Mouse (Mus musculus) CH12.LX (cell line): ENCODE measurements around the gene Grm8. TPM values are rescaled to one million over a fixed set of nuclear protein-coding genes. Genes with fewer than 3 reads are reported as not detected.
A peak's percentile ranks its signal among the peaks of the same experiment; 100 is the strongest.

Source experiments
- DNase-seq: peaks from one replicate; pipeline ENCODE4 v3.0.0-alpha.2; 2013; ENCODE audit errors: extremely low read depth
- H3K27ac ChIP-seq: 2 replicates; pipeline ENCODE4 v1.5.1; 2012; ENCODE audit warnings: low read depth, mild to moderate bottlenecking, control low read depth, moderate library complexity; ENCODE audit not compliant: insufficient read depth
- H3K27me3 ChIP-seq: replicated peaks from 2 replicates; pipeline ENCODE3; 2012; ENCODE audit warnings: inconsistent platforms
- H3K36me3 ChIP-seq, 2 experiments: replicated peaks in 1 of 2; 2 replicates each; pipeline versions ENCODE3 to v1.6.1; 2012; ENCODE audit warnings: inconsistent platforms in 1 of 2, low read length in 1 of 2, mild to moderate bottlenecking in 1 of 2, mixed read lengths in 1 of 2, moderate library complexity in 1 of 2; ENCODE audit not compliant: control insufficient read depth in 1 of 2, insufficient read depth in 1 of 2
- H3K4me1 ChIP-seq, 2 experiments: 2 replicates each; pipeline ENCODE4 v1.6.1; 2012; ENCODE audit warnings: inconsistent platforms in 1 of 2, moderate library complexity in 1 of 2; ENCODE audit not compliant: insufficient read depth in 2 of 2, control insufficient read depth in 1 of 2
- H3K4me2 ChIP-seq: 2 replicates; pipeline ENCODE4 v1.6.1; 2012; ENCODE audit warnings: low read depth, mild to moderate bottlenecking, control low read depth; ENCODE audit not compliant: poor library complexity, insufficient read depth, severe bottlenecking
- H3K4me3 ChIP-seq, 3 experiments: fragments of 150-350 bp in 1 of 3; sonication (generic) in 1 of 3; replicated peaks in 1 of 3; 2 replicates each; pipeline versions ENCODE3 to v1.5.1; 2011 to 2012; ENCODE audit warnings: low read depth in 2 of 3, low read length in 2 of 3, mild to moderate bottlenecking in 2 of 3, moderate library complexity in 2 of 3, control low read depth in 1 of 3, improper control_type of control experiment in 1 of 3, inconsistent platforms in 1 of 3, mixed read lengths in 1 of 3; ENCODE audit not compliant: poor library complexity in 1 of 3
- H3K79me2 ChIP-seq: replicated peaks from 2 replicates; pipeline ENCODE4 v1.6.1; 2012; ENCODE audit warnings: mild to moderate bottlenecking, moderate library complexity; ENCODE audit not compliant: control insufficient read depth, poor library complexity, insufficient read depth, severe bottlenecking; ENCODE audit errors: extremely low read depth
- H3K9ac ChIP-seq: 2 replicates; pipeline ENCODE4 v1.6.1; 2012; ENCODE audit warnings: low read depth, mild to moderate bottlenecking, control low read depth, moderate library complexity; ENCODE audit not compliant: insufficient read depth
- H3K9me3 ChIP-seq: replicated peaks from 2 replicates; pipeline ENCODE3; 2012; ENCODE audit warnings: low read length, inconsistent platforms, mixed read lengths
- BHLHE40 ChIP-seq: IDR thresholded peaks from 2 replicates; pipeline ENCODE4 v1.6.1; 2011; ENCODE audit warnings: mild to moderate bottlenecking, low read depth, low read length, improper control_type of control experiment
- CHD1 ChIP-seq: IDR thresholded peaks from 2 replicates; pipeline ENCODE4 v1.6.1; 2012; ENCODE audit warnings: low read depth, low read length, improper control_type of control experiment, inconsistent platforms
- CHD2 ChIP-seq: IDR thresholded peaks from 2 replicates; pipeline ENCODE4 v1.6.1; 2011; ENCODE audit warnings: low read length, improper control_type of control experiment
- CTCF ChIP-seq, 2 experiments: IDR thresholded peaks in 1 of 2; conservative IDR thresholded peaks in 1 of 2; 2 replicates each; pipeline ENCODE4 v1.5.1; 2011 to 2012; ENCODE audit warnings: low read depth in 2 of 2, low read length in 2 of 2, improper control_type of control experiment in 1 of 2, inconsistent platforms in 1 of 2, mild to moderate bottlenecking in 1 of 2, moderate library complexity in 1 of 2
- E2F4 ChIP-seq: IDR thresholded peaks from 2 replicates; pipeline ENCODE4 v1.6.1; 2011; ENCODE audit warnings: low read depth, low read length, improper control_type of control experiment; ENCODE audit not compliant: insufficient replicate concordance
- EP300 ChIP-seq: IDR thresholded peaks from 2 replicates; pipeline ENCODE4 v1.6.1; 2011; ENCODE audit warnings: low read length, improper control_type of control experiment
- ETS1 ChIP-seq: conservative IDR thresholded peaks from 2 replicates; pipeline ENCODE4 v1.6.1; 2012; ENCODE audit warnings: low read depth, mild to moderate bottlenecking, inconsistent platforms, low read length, improper control_type of control experiment, moderate library complexity
- HCFC1 ChIP-seq: IDR thresholded peaks from 2 replicates; pipeline ENCODE4 v1.6.1; 2012; ENCODE audit warnings: low read depth, mild to moderate bottlenecking, inconsistent platforms, low read length, improper control_type of control experiment
- IRF4 ChIP-seq: IDR thresholded peaks from 2 replicates; pipeline ENCODE4 v1.6.1; 2014; ENCODE audit warnings: low read depth, mild to moderate bottlenecking, inconsistent platforms, low read length, improper control_type of control experiment
- JUN ChIP-seq: IDR thresholded peaks from 2 replicates; pipeline ENCODE4 v1.6.1; 2011; ENCODE audit warnings: low read depth, mild to moderate bottlenecking, low read length, improper control_type of control experiment, moderate library complexity; ENCODE audit not compliant: insufficient read depth
- KAT2A ChIP-seq: IDR thresholded peaks from 2 replicates; pipeline ENCODE4 v1.6.1; 2012; ENCODE audit warnings: low read length, improper control_type of control experiment, inconsistent platforms; ENCODE audit not compliant: insufficient replicate concordance
- MAFK ChIP-seq: IDR thresholded peaks from 2 replicates; pipeline ENCODE4 v1.6.1; 2011; ENCODE audit warnings: low read length, improper control_type of control experiment; ENCODE audit not compliant: insufficient replicate concordance
- MAX ChIP-seq: IDR thresholded peaks from 2 replicates; pipeline ENCODE4 v1.6.1; 2011; ENCODE audit warnings: low read length, improper control_type of control experiment
- MAZ ChIP-seq: IDR thresholded peaks from 2 replicates; pipeline ENCODE4 v1.6.1; 2012; ENCODE audit warnings: low read depth, mild to moderate bottlenecking, inconsistent platforms, low read length, improper control_type of control experiment, moderate library complexity
- MEF2A ChIP-seq: IDR thresholded peaks from 2 replicates; pipeline ENCODE4 v1.6.1; 2014; ENCODE audit warnings: low read depth, mild to moderate bottlenecking, inconsistent platforms, low read length, improper control_type of control experiment, borderline replicate concordance
- MXI1 ChIP-seq: IDR thresholded peaks from 2 replicates; pipeline ENCODE4 v1.6.1; 2011; ENCODE audit warnings: mild to moderate bottlenecking, low read depth, low read length, improper control_type of control experiment
- MYC ChIP-seq: IDR thresholded peaks from 2 replicates; pipeline ENCODE4 v1.6.1; 2011; ENCODE audit warnings: low read depth, mild to moderate bottlenecking, improper control_type of control experiment, low read length
- NELFE ChIP-seq: IDR thresholded peaks from 2 replicates; pipeline ENCODE4 v1.6.1; 2011; ENCODE audit warnings: low read depth, low read length, improper control_type of control experiment
- NRF1 ChIP-seq: IDR thresholded peaks from 2 replicates; pipeline ENCODE4 v1.6.1; 2014; ENCODE audit warnings: low read depth, mild to moderate bottlenecking, inconsistent platforms, low read length, improper control_type of control experiment, moderate library complexity
- PAX5 ChIP-seq: IDR thresholded peaks from 2 replicates; pipeline ENCODE4 v1.6.1; 2012; ENCODE audit warnings: low read length, inconsistent platforms, mixed read lengths
- POLR2A ChIP-seq: IDR thresholded peaks from 2 replicates; pipeline ENCODE4 v1.6.1; 2011; ENCODE audit warnings: low read depth, mild to moderate bottlenecking, improper control_type of control experiment, low read length
- POLR2AphosphoS2 ChIP-seq: IDR thresholded peaks from 2 replicates; pipeline ENCODE4 v1.6.1; 2011; ENCODE audit warnings: low read depth, low read length, improper control_type of control experiment
- RCOR1 ChIP-seq: conservative IDR thresholded peaks from 2 replicates; pipeline ENCODE4 v1.6.1; 2012; ENCODE audit warnings: low read depth, mild to moderate bottlenecking, inconsistent platforms, low read length, improper control_type of control experiment
- SIN3A ChIP-seq: IDR thresholded peaks from 2 replicates; pipeline ENCODE4 v1.6.1; 2012; ENCODE audit warnings: low read length, improper control_type of control experiment, inconsistent platforms
- SMC3 ChIP-seq: IDR thresholded peaks from 2 replicates; pipeline ENCODE4 v1.6.1; 2011; ENCODE audit warnings: low read depth, low read length, improper control_type of control experiment
- TBP ChIP-seq: conservative IDR thresholded peaks from 2 replicates; pipeline ENCODE4 v1.6.1; 2011; ENCODE audit warnings: low read depth, low read length, improper control_type of control experiment
- USF1 ChIP-seq: IDR thresholded peaks from 2 replicates; pipeline ENCODE4 v1.6.1; 2014; ENCODE audit warnings: low read depth, mild to moderate bottlenecking, inconsistent platforms, low read length, improper control_type of control experiment
- USF2 ChIP-seq: conservative IDR thresholded peaks from 2 replicates; pipeline ENCODE4 v1.6.1; 2011; ENCODE audit warnings: low read depth, low read length, improper control_type of control experiment
- ZC3H11A ChIP-seq: IDR thresholded peaks from 2 replicates; pipeline ENCODE4 v1.6.1; 2012; ENCODE audit warnings: low read depth, mild to moderate bottlenecking, inconsistent platforms, low read length, improper control_type of control experiment
- ZKSCAN1 ChIP-seq: IDR thresholded peaks from 2 replicates; pipeline ENCODE4 v1.6.1; 2012; ENCODE audit warnings: low read depth, inconsistent platforms, low read length, improper control_type of control experiment, borderline replicate concordance
- ZMIZ1 ChIP-seq: IDR thresholded peaks from 2 replicates; pipeline ENCODE4 v1.6.1; 2012; ENCODE audit warnings: low read depth, mild to moderate bottlenecking, inconsistent platforms, low read length, improper control_type of control experiment
- dilution Hi-C: fragments of 300-500 bp; cut with MboI; formaldehyde crosslinking; loops from 2 replicates; pipeline ENCODE4 v1.14.3; 2020; ENCODE audit warnings: low sequenced_read_pairs; ENCODE audit not compliant: extremely low pct_unique_long_range_greater_than_20kb, extremely low pct_ligation_motif_present
- in situ Hi-C: fragments of 300-500 bp; cut with MboI; formaldehyde crosslinking; loops from 3 replicates; pipeline ENCODE4 v1.14.3; 2019; ENCODE audit warnings: low sequenced_read_pairs, low pct_ligation_motif_present, low pct_unique_long_range_greater_than_20kb, mixed read lengths
- polyA plus RNA-seq: library from polyadenylated mRNA; unstranded; fragments of >175 nt; gene quantifications from 2 replicates; pipeline ENCODE4 v1.2.1, GENCODE M21; 2012; ENCODE audit warnings: low read depth; ENCODE audit not compliant: insufficient read length
- total RNA-seq, 2 experiments: library from RNA; depleted of rRNA; stranded (reverse); fragments of 300-350 nt in 1 of 2; fragments of >200 nt in 1 of 2; gene quantifications; 2 replicates each; pipeline ENCODE4 v1.2.3; 2012 to 2014

The Grm8 gene
- total and polyA plus RNA-seq, 3 experiments = 0.08 to 0.72 (median 0.21) TPM

GRCm38 (mm10) chr6:28051966-28052365 lies 83.0 kb downstream of the Grm8 start:
- Histone ChIP-seq H3K4me3 (no peak overlapping the region), H3K27ac (no peak overlapping the region), H3K27me3 (no peaks in the 10 kb centered on the region), H3K79me2 (no peaks in the 10 kb centered on the region), H3K9me3 (no peaks in the 10 kb centered on the region), H3K4me2 (no peak overlapping the region), H3K36me3 (no peaks in the 10 kb centered on the region), H3K9ac (no peak overlapping the region), H3K4me1 (peaks cover 0 to 15% of the 10 kb centered on the region in 2 experiments; a peak in 2 of 4 replicates)
- no peak for DNase-seq
- dilution Hi-C loops = no loop called here
- in situ Hi-C loops = no loop called here
- TF ChIP-seq NRF1 = no peak
- no peak for TF ChIP-seq E2F4
- no peak for TF ChIP-seq CHD2
- no peak for TF ChIP-seq USF2
- no peak for TF ChIP-seq ZC3H11A
- no peak for TF ChIP-seq JUN
- TF ChIP-seq CTCF (conservative IDR thresholded peaks at IDR 0.05 in 1 of 2, IDR thresholded peaks at IDR 0.05 in 1 of 2; ENCODE audit: low read depth in 2 of 2, low read length in 2 of 2) = no peak
- TF ChIP-seq KAT2A = no peak
- TF ChIP-seq SMC3 = no peak
- TF ChIP-seq POLR2AphosphoS2 = no peak
- no peak for TF ChIP-seq SIN3A
- no peak for TF ChIP-seq RCOR1
- no peak for TF ChIP-seq TBP
- no peak for TF ChIP-seq CHD1
- no peak for TF ChIP-seq MAZ
- no peak for TF ChIP-seq POLR2A

- Histone ChIP-seq H3K4me2 (0 out of 2 replicates have a peak overlapping the region, but pooled peaks have one; percentile 45), H3K4me1 (peaks cover 18 to 38% of the 10 kb centered on the region in 2 experiments), H3K9ac (no peak overlapping the region), H3K4me3 (no peak overlapping the region), H3K27ac (no peak overlapping the region), H3K9me3 (no peaks in the 10 kb centered on the region), H3K36me3 (no peaks in the 10 kb centered on the region), H3K27me3 (no peaks in the 10 kb centered on the region), H3K79me2 (no peaks in the 10 kb centered on the region)
- in situ Hi-C loops (no loop called here), dilution Hi-C loops (no loop called here)
- peak; percentile 58 for DNase-seq
- TF ChIP-seq CHD1 (no peak), IRF4 (no peak), ZMIZ1 (no peak), ETS1 (peak; percentile 79), NRF1 (no peak), NELFE (no peak), POLR2AphosphoS2 (no peak), CTCF (conservative IDR thresholded peaks at IDR 0.05 in 1 of 2, IDR thresholded peaks at IDR 0.05 in 1 of 2; ENCODE audit: low read depth in 2 of 2, low read length in 2 of 2) (no peak), SMC3 (no peak), MXI1 (no peak), USF2 (peak; percentile 53), MEF2A (peak; percentile 94), EP300 (peak; percentile 56; the same call in 1 of the 2 replicates), CHD2 (no peak), MAFK (no peak), MAX (no peak), BHLHE40 (peak; percentile 7; the same call in 1 of the 2 replicates), RCOR1 (no peak), POLR2A (no peak), E2F4 (no peak), ZKSCAN1 (no peak), MAZ (no peak), MYC (no peak), PAX5 (no peak), SIN3A (no peak), USF1 (peak; percentile 54), HCFC1 (no peak), JUN (peak; percentile 60)
These were observed 92.6 kb downstream of the Grm8 start for GRCm38 (mm10) chr6:28042339-28042738.
